Mouse (Mus musculus) left cerebral cortex, adult 18-20 months (tissue): ENCODE results near the gene Pkd1l2. TPM values are rescaled to one million over a fixed set of nuclear protein-coding genes. Genes with fewer than 3 reads are reported as not detected.

ENCODE experiments used
- DNase-seq, 2 experiments: peaks; one replicate each; pipeline ENCODE4 v3.0.0; 2021 to 2022; ENCODE audit warnings: low spot score in 2 of 2, mixed read lengths in 1 of 2
- total RNA-seq, 2 experiments: library from RNA; stranded (reverse); gene quantifications; 2 replicates each; pipeline ENCODE4 v1.2.3; 2021

The Pkd1l2 gene
- total RNA-seq, 2 experiments from 2014 or later, result 0.07 to 0.26 TPM

- no peak for DNase-seq
These were observed 4.8 kb upstream of the Pkd1l2 start for GRCm38 (mm10) chr8:117087036-117087435.

DNA sequence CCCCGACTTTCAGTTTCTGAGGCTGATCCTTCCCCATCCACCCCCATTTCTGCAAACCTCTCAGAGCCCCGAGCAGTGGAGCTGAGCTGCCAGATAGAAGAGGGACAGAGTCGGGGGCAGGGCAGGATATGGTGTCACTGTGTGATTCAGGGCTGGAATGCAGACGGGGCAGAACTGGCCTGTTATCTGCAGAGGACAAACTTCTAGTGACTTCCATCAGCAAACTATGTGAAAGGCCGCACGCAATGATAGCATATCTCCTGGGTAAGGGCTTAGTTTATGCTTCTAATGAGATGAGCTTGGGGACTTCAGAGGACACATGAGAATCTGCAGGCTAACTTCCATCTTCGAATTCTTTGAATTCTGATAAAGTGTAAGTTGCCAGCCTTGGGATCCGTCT lies 3.3 kb upstream of the Pkd1l2 start:
- no peak for DNase-seq

DNA sequence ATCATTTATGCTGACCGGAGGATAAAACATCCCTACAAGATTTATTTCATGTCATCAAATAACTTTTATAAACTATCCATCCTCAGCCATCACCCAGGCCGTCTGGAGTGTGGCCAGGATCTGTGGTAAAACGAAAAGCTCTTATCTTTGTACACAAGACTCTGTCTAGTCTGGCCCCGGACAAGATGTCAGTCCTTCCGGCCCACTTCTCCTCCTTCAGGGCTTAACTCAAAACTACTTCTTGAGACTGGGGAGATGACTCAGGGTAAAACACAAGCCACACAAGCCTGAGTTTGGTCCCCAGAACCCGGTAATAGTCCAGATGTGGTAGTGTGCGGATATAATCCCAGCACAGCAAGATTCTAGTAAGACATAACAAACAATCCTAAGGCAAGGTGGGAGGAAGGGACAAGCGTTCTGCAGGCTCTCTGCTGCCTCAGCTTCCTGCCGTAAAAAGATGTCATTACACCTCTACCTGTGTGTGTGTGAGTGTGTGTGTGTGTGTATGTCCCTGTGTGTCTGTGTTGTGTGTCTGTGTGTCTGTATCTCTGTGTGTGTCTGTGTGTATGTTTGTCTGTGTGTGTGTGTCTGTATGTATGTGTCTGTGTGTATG lies 804 bp upstream of the Pkd1l2 start:
- DNase-seq, result no peak

DNA sequence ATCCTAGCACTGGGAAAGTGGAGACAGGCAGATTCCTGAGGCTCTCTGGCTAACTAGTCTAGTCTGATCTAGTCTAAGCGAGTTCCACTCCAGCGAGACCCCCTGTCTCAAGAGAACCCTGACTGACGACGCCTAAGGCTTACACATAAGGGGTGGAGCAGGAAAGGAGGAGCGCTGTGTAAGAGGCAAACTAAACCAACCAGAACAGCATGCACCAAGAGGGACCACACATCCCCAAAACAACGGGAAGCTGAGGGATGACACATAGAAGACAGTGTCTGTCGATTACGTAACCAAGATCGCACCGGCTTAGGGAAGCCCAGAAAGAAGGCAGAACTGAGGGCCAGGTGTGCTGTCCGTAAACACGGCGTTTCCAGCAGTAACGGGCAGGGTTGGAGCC lies 2.6 kb downstream of the Pkd1l2 start:
- no peak for DNase-seq

DNA sequence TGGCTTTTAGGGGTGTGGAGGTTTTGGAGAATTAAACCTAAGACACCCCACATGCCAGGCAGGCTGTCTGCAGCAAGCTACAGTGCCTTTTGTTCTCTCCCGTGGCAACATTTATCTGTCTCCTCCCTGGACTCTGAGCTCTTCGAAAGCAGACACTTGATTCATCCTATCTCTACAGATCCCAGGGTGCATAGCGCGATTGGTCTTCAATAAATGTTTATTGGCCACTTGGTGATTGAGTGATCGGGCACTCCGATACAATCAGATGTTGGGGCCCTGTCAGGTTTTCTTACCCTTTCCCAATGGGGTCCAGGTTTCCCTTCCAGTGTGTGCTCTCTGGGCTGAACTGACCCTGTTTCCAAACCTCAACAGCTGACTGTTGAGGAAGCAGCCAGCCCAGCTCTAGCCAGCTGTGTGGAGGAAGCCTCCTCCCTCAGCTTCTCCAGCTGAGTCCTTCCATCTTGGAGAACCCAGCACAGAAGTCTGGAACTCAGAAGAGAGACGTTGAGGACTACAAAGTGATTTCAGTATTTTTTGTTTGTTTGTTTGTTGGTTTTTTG lies 3.8 kb downstream of the Pkd1l2 start:
- no peak for DNase-seq

GRCm38 (mm10) chr8:117074350-117075182 lies 7.7 kb downstream of the Pkd1l2 start:
- DNase-seq, result no peak

GRCm38 (mm10) chr8:117069708-117070107 lies 12.5 kb downstream of the Pkd1l2 start:
- DNase-seq, result peak in 1 of 2 experiments; percentile 28

- no peak for DNase-seq
These were observed 14.0 kb downstream of the Pkd1l2 start for GRCm38 (mm10) chr8:117068294-117068693.

GRCm38 (mm10) chr8:117067396-117067795 lies 14.9 kb downstream of the Pkd1l2 start:
- no peak for DNase-seq

GRCm38 (mm10) chr8:117066955-117067354 lies 15.3 kb downstream of the Pkd1l2 start:
- DNase-seq, result no peak

DNA sequence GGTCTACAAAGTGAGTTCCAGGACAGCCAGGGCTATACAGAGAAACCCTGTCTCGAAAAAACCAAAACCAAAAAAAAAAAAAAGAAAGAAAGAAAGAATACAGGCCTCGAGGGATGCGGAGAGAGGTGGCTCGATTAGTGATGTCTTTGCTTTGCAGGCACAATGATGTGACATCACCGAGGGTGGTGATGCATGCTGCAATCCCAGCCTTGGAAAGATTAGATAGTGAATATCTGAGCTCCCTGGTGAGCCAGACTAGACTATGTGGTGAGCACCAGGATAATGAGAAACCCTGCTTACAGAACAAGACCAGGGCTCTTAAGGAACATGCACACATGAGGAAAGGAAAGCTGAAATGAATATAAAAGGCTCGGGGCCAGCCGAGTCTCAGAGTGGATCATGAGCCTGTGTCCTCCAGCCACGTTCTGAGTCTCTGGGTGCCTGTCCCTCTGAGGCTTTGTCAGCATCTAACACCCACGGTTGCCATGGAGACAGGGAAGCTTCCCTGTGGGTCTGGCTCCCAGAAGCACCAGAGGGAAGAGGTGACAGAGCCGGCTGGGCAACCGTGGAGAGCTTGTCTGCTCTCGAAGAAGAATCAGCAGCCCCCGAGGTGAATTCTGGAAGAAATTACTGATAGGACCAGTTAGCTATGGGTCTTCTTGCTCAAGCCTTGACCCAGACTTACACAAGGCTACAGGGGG lies 20.9 kb downstream of the Pkd1l2 start:
- DNase-seq, result peak; percentile 54 to 71

DNA sequence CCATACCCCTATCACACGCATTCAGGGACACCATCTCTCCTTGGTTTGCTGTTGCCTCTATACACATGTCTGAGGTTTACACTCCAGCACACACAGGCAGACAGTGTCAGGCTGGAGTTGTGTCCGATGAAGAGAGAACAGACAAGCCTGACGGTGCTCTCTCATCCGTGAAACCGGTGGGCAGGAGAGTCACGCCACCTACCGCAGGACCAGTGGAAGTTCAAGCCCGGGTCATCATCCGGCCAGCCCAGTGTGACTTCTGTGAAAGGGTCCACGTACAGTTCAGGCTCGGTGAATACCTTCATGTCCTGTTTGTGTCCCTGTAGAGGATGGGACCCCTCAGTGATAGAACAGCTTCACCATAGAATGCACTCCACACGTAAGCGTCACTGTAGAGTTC lies 21.9 kb downstream of the Pkd1l2 start:
- DNase-seq, result no peak

DNA sequence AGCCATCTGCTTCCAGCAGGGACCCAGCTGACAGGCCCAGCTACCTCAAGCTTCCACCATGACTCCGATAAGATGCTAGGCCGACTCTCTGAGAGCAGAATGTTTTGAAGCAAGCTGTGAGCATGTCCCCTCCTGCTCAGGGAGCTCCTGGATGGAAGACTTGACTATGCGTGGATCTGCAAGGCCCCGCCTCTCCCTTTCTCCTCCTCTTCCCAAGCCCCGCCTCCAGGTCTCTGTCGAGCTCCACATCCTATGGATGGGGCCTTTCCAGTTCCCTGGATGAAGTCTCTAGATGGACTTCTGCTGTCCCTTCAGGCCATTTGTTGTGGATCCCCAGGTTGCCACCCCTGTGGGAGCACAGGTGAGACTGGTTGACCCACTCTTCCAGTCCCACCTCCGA lies 23.2 kb downstream of the Pkd1l2 start:
- no peak for DNase-seq

DNA sequence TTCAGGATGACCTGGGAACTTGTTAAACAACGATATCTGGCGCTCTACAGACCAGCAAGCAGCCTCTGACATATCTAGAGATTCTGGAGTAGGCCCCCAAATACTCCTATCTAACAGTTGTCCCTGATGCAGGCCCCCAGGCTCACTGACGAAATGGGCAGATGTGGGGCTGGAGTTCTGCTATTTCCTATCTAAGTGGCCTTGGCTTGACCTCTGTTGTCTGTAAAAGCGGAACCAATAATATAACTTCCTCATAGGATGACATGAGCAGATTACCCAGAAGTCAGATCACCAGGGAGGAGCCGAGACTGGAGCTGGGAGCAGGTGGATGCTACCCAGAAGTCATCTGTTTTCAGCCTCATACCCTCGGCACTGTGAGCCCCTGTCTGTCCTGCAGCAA lies 27.2 kb downstream of the Pkd1l2 start:
- DNase-seq, result no peak

DNA sequence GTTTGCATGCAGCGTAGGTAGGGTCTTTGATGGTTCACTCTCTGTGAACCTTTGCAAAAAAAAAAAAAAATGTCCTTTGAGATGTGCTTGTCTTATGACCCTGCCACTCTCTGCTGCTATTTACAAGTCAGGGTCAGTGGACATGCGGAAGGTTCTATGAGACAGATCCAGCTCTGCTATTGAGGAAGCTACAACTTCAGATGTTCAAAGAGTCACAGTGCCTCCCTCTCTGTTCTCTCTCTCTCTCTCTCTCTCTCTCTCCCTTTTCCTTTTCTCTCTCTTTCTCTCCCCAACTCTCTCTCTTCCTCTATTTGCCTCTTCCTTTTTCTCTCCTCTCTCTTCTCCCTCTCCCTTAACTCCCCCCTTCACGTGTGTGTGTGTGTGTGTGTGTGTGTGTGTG lies 28.1 kb downstream of the Pkd1l2 start:
- no peak for DNase-seq

- peak in 1 of 2 experiments; percentile 15 for DNase-seq
These were observed 28.8 kb downstream of the Pkd1l2 start for GRCm38 (mm10) chr8:117053135-117054079.

DNA sequence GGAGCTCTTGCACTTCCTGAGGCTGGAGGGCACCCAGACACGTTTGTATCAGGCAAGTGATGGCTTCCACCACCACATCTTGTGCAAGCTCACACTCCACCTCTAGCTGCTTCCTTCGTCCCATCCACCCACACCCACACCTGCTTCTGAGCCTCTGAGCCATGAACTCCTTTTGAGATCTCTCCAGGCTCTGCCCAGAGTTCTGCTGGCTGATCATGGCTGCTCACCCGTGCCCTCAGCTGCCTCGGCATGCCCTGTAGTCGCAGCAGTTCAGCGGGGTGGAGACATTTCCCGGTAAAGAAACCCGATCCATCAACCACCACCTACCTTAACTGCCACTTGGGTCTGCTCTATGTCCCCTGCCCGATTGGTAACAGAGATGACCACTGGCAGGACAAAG lies 30.9 kb downstream of the Pkd1l2 start:
- DNase-seq, result no peak

- no peak for DNase-seq
These were observed 31.5 kb downstream of the Pkd1l2 start for GRCm38 (mm10) chr8:117050763-117051162.

DNA sequence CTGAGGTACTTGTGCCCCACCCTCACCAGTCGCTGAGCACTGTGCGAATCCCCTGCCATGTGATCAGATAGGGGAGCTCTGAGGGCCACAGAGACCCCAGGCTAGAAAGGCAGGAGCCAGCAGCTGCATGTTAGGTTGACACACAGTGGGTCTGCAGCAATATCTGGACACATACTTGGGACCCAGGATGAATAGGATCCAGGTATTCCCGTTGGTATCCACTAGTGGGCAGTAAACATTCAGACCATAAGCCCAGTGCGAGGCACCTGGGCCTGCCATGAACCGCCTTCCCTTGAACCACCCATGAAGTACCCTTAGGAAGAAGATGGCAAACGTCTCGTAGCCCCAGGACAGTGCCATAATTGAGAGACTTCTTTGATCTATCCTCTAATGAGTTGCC lies 32.8 kb downstream of the Pkd1l2 start:
- DNase-seq, result no peak

- no peak for DNase-seq
These were observed 38.7 kb downstream of the Pkd1l2 start for GRCm38 (mm10) chr8:117043584-117043983.

GRCm38 (mm10) chr8:117039843-117040242 lies 42.4 kb downstream of the Pkd1l2 start:
- no peak for DNase-seq
